Mouse (Mus musculus) MEL (cell line): ENCODE results near the gene Runx1. TPM values are rescaled to one million over a fixed set of nuclear protein-coding genes. Genes with fewer than 3 reads are reported as not detected.
A peak's percentile ranks its signal among the peaks of the same experiment; 100 is the strongest.

Experiments
- DNase-seq: peaks from one replicate; pipeline ENCODE4 v3.0.0; 2011; ENCODE audit warnings: low read depth, low spot score
- H3K27ac ChIP-seq: 2 replicates; pipeline ENCODE4 v1.5.1; 2012; ENCODE audit warnings: low read depth, mild to moderate bottlenecking, control low read depth, low read length, moderate library complexity; ENCODE audit not compliant: control insufficient read depth
- H3K27me3 ChIP-seq, 2 experiments: fragments of 150-350 bp in 1 of 2; sonication (generic) in 1 of 2; 2 replicates each; pipeline ENCODE4 v1.6.1; 2012; ENCODE audit warnings: low read length in 2 of 2, mild to moderate bottlenecking in 2 of 2, improper control_type of control experiment in 1 of 2, moderate library complexity in 1 of 2; ENCODE audit not compliant: insufficient read depth in 2 of 2, control insufficient read depth in 1 of 2
- H3K36me3 ChIP-seq, 2 experiments: 2 replicates each; pipeline ENCODE4 v1.6.1; 2012 to 2014; ENCODE audit warnings: low read length in 2 of 2, improper control_type of control experiment in 1 of 2, inconsistent platforms in 1 of 2, mild to moderate bottlenecking in 1 of 2; ENCODE audit not compliant: insufficient read depth in 2 of 2, control insufficient read depth in 1 of 2
- H3K4me1 ChIP-seq, 2 experiments: fragments of 150-350 bp in 1 of 2; sonication (generic) in 1 of 2; 2 replicates each; pipeline ENCODE4 v1.6.1; 2012; ENCODE audit warnings: low read length in 2 of 2, improper control_type of control experiment in 1 of 2, mild to moderate bottlenecking in 1 of 2; ENCODE audit not compliant: insufficient read depth in 2 of 2, control insufficient read depth in 1 of 2
- H3K4me3 ChIP-seq, 2 experiments: fragments of 150-350 bp in 1 of 2; sonication (generic) in 1 of 2; 2 replicates each; pipeline ENCODE4 v1.5.1; 2012; ENCODE audit warnings: low read depth in 2 of 2, low read length in 2 of 2, mild to moderate bottlenecking in 2 of 2, moderate library complexity in 2 of 2, control low read depth in 1 of 2, improper control_type of control experiment in 1 of 2; ENCODE audit not compliant: control insufficient read depth in 1 of 2, insufficient read depth in 1 of 2
- H3K79me2 ChIP-seq: 2 replicates; pipeline ENCODE4 v1.6.1; 2012; ENCODE audit warnings: mild to moderate bottlenecking, low read length, moderate library complexity; ENCODE audit not compliant: control insufficient read depth, poor library complexity, insufficient read depth
- H3K9ac ChIP-seq: 2 replicates; pipeline ENCODE4 v1.6.1; 2012; ENCODE audit warnings: low read depth, mild to moderate bottlenecking, control low read depth, low read length, moderate library complexity; ENCODE audit not compliant: control insufficient read depth, poor library complexity, severe bottlenecking
- H3K9me3 ChIP-seq: fragments of 150-350 bp; sonication (generic); replicated peaks from 2 replicates; pipeline ENCODE4 v1.6.1; 2012; ENCODE audit warnings: mild to moderate bottlenecking, low read length, improper control_type of control experiment, moderate library complexity; ENCODE audit not compliant: insufficient read depth
- BHLHE40 ChIP-seq: IDR thresholded peaks from 2 replicates; pipeline ENCODE4 v1.6.1; 2012; ENCODE audit warnings: low read depth, mild to moderate bottlenecking, inconsistent platforms, low read length, improper control_type of control experiment, borderline replicate concordance
- EP300 ChIP-seq, 2 experiments: IDR thresholded peaks; 2 replicates each; pipeline ENCODE4 v1.6.1; 2011; ENCODE audit warnings: improper control_type of control experiment in 2 of 2, low read length in 2 of 2, low read depth in 1 of 2, mild to moderate bottlenecking in 1 of 2
- MAX ChIP-seq: IDR thresholded peaks from 2 replicates; pipeline ENCODE4 v1.6.1; 2011; ENCODE audit warnings: low read length, improper control_type of control experiment
- MXI1 ChIP-seq: IDR thresholded peaks from 2 replicates; pipeline ENCODE4 v1.6.1; 2011; ENCODE audit warnings: mild to moderate bottlenecking, low read depth, low read length, improper control_type of control experiment
- TAL1 ChIP-seq: IDR thresholded peaks from 2 replicates; pipeline ENCODE4 v1.6.1; 2012; ENCODE audit warnings: mild to moderate bottlenecking, inconsistent platforms, low read length, moderate library complexity, mixed read lengths
- TCF12 ChIP-seq: IDR thresholded peaks from 2 replicates; pipeline ENCODE4 v1.6.1; 2014; ENCODE audit warnings: low read depth, mild to moderate bottlenecking, inconsistent platforms, low read length, improper control_type of control experiment, moderate library complexity
- USF1 ChIP-seq: IDR thresholded peaks from 2 replicates; pipeline ENCODE4 v1.6.1; 2014; ENCODE audit warnings: low read depth, mild to moderate bottlenecking, inconsistent platforms, low read length, improper control_type of control experiment, moderate library complexity
- USF2 ChIP-seq, 2 experiments: IDR thresholded peaks; 2 replicates each; pipeline ENCODE4 v1.6.1; 2011 to 2012; ENCODE audit warnings: improper control_type of control experiment in 2 of 2, low read length in 2 of 2, borderline replicate concordance in 1 of 2, inconsistent platforms in 1 of 2, low read depth in 1 of 2, mild to moderate bottlenecking in 1 of 2; ENCODE audit not compliant: insufficient read depth in 1 of 2
- ZC3H11A ChIP-seq: IDR thresholded peaks from 2 replicates; pipeline ENCODE4 v1.6.1; 2012; ENCODE audit warnings: low read depth, mild to moderate bottlenecking, inconsistent platforms, low read length, improper control_type of control experiment
- polyA plus RNA-seq, 2 experiments: library from polyadenylated mRNA; stranded (reverse) in 1 of 2; unstranded in 1 of 2; fragments of >175 nt in 1 of 2; fragments of >200 nt in 1 of 2; gene quantifications; 2 replicates each; pipeline versions ENCODE4 v1.2.1 to v1.2.4; 2012; ENCODE audit warnings: low replicate concordance in 2 of 2, low read depth in 1 of 2; ENCODE audit not compliant: insufficient read length in 2 of 2, insufficient read depth in 1 of 2, missing spikeins in 1 of 2
- total RNA-seq: library from RNA; depleted of rRNA; stranded (reverse); fragments of 300-350 nt; gene quantifications from 2 replicates; pipeline ENCODE4 v1.2.3, GENCODE M21; 2012

Runx1 gene
- total and polyA plus RNA-seq, 3 experiments = 14.3 to 23.5 TPM; not detected in 1

DNA sequence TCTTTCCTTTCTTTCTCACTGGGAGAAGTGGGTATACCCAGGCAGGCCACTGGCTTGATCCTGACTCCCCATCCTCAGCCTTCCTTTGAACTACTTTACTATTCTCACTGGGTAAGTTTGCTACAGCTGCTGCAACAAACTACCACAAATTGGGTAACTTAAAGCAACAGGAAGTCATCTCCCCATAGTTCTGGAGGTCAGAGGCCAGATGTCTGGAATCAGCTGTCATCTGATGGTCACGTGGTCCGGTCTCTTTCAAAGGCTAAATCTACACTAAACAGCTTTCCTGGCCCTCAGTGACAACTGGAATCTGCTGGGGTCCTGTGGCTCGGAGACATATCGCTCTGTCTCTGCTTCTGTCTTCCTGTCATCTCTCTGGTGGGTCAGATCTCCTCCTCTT, 252.8 kb downstream of the Runx1 start:
- H3K9ac ChIP-seq = no peak overlapping the region
- no peaks in the 10 kb centered on the region for H3K9me3 ChIP-seq
- no peak overlapping the region for H3K27ac ChIP-seq

DNA sequence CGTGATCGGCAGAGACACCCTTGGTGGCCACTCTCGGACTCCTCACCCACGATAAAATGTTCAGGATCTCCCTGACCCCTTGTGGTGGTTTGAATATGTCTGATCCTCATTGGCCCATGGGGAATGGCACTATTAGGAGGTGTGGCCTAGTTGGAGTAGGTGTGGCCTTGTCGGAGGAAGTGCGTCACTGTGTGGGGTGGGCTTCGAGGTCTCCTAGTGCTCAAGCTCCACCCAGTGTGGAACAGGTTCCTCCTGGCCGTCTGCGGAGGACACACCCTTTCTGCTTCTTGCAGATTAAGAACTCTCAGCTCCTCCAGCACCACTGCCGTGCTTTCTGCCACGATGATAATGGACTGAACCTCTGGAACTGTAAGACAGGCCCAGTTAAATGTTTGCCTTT, 254.7 kb downstream of the Runx1 start:
- H3K36me3 ChIP-seq = no peaks in the 10 kb centered on the region
- no peak for TF ChIP-seq EP300 (IDR thresholded peaks at IDR 0.05; ENCODE audit: low read depth in 1 of 2, low read length in 2 of 2)
- no peak for TF ChIP-seq USF2 (IDR thresholded peaks at IDR 0.05; ENCODE audit: borderline replicate concordance in 1 of 2, insufficient read depth in 1 of 2, low read depth in 1 of 2, low read length in 2 of 2)
- TF ChIP-seq TCF12 = no peak
- TF ChIP-seq, all 39 proteins: peak for 0
- no peak overlapping the region for H3K27ac ChIP-seq
- no peak overlapping the region for H3K9ac ChIP-seq
- H3K9me3 ChIP-seq = no peaks in the 10 kb centered on the region
- H3K79me2 ChIP-seq = no peaks in the 10 kb centered on the region
- no peak overlapping the region for H3K4me3 ChIP-seq
- H3K27me3 ChIP-seq = no peaks in the 10 kb centered on the region
- H3K4me1 ChIP-seq = no peaks in the 10 kb centered on the region
- peak; percentile 57 for DNase-seq

More for the DNA sequence above, 252.8 kb downstream of the Runx1 start:
- H3K36me3 ChIP-seq = no peaks in the 10 kb centered on the region
- no peaks in the 10 kb centered on the region for H3K4me1 ChIP-seq
- H3K27me3 ChIP-seq = no peaks in the 10 kb centered on the region
- H3K4me3 ChIP-seq = no peak overlapping the region
- no peak for TF ChIP-seq MAX
- peak; percentile 41; the same call in 1 of the 2 replicates for TF ChIP-seq USF1
- no peaks in the 10 kb centered on the region for H3K79me2 ChIP-seq
- no peak for DNase-seq

DNA sequence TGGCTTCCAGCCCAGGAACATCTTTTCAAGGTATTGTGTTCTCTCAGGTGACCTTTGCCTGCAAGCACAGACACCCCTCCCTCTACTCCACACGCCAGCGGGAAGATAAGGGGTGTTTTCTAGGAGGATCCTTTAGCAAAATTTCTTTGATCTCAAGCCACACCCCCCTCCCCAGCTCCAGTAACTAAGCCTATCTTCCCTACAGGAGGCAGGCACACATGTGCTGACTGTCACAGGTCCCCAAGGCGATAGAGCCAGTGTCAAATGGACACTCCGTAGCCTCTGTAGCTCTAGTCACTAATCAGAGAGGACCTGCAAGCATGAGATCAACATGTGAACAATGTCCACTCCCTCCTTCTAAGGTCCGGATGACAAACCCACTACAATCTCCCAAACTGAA, 259.8 kb downstream of the Runx1 start:
- no peaks in the 10 kb centered on the region for H3K27me3 ChIP-seq
- DNase-seq = peak; percentile 28
- H3K79me2 ChIP-seq = no peaks in the 10 kb centered on the region
- no peak overlapping the region for H3K9ac ChIP-seq
- H3K36me3 ChIP-seq = peaks cover 0 to 3% of the 10 kb centered on the region in 2 experiments; a peak in 1 of 4 replicates
- H3K4me3 ChIP-seq = no peak overlapping the region
- no peak overlapping the region for H3K27ac ChIP-seq
- TF ChIP-seq BHLHE40 (peak; percentile 49; the same call in 1 of the 2 replicates), ZC3H11A (no peak), TAL1 (no peak), MAX (peak; percentile 35; the same call in 1 of the 2 replicates), MXI1 (peak; percentile 52)
- no peaks in the 10 kb centered on the region for H3K9me3 ChIP-seq
- H3K4me1 ChIP-seq = peaks cover 0 to 5% of the 10 kb centered on the region in 2 experiments; a peak in 1 of 4 replicates
